ENCODE assay signal across 27 mouse cellular contexts in genomic region chr2:174273131-174273530, GRCm38 (mm10). TPM values are rescaled to one million over a fixed set of nuclear protein-coding genes. Genes with fewer than 3 reads are reported as not detected.
DNase-seq lines count a peak whose midpoint lies in the region; ATAC-seq lines count a peak whose summit lies in the region.
"Had no signal": no experiment of that assay in that cellular context is flagged by ENCODE, and none has a peak within 500 bp of the region (broad histone marks: within the 10 kb centered on the region; RNA-seq: fewer than 3 reads in every experiment).

No protein-coding gene starts in this region.

- H3K9ac ChIP-seq in heart, embryonic 13.5 days = no peak overlapping the region
- no peak overlapping the region for H3K9ac ChIP-seq in limb, embryonic 13.5 days
- H3K9ac ChIP-seq: embryonic facial prominence, embryonic 12.5 days; hindbrain, embryonic 13.5 days; limb, embryonic 12.5 days; liver, embryonic 12.5 days; liver, postnatal 0 days; stomach, embryonic 15.5 days had no signal

- no peak for ATAC-seq in heart, embryonic 13.5 days (ENCODE audit: extremely low read depth, insufficient number of reproducible peaks, low FRiP score, low TSS enrichment)
- ATAC-seq in limb, embryonic 13.5 days (ENCODE audit: low FRiP score, low read depth) = peak; percentile 58
- ATAC-seq: forebrain, embryonic 16.5 days; intestine, embryonic 16.5 days; liver, embryonic 12.5 days; liver, postnatal 0 days; midbrain, embryonic 16.5 days had no signal

- H3K36me3 ChIP-seq in heart, embryonic 13.5 days = peaks cover 38% of the 10 kb centered on the region
- peaks cover 53% of the 10 kb centered on the region for H3K36me3 ChIP-seq in limb, embryonic 13.5 days
- H3K36me3 ChIP-seq in limb, embryonic 10.5 days = peaks cover 88% of the 10 kb centered on the region

- H3K27ac ChIP-seq in heart, embryonic 13.5 days (replicated peaks) = peak overlapping the region; percentile 80; the same call in 1 of the 2 replicates
- H3K27ac ChIP-seq in limb, embryonic 13.5 days = no peak overlapping the region
- no peak overlapping the region for H3K27ac ChIP-seq in limb, embryonic 10.5 days
- H3K27ac ChIP-seq: embryonic facial prominence, embryonic 12.5 days; gastrocnemius, adult 2 months; hindbrain, embryonic 13.5 days; kidney, postnatal 0 days; limb, embryonic 12.5 days; liver, embryonic 12.5 days; stomach, embryonic 15.5 days had no signal

- no peak for DNase-seq in heart, postnatal 14 days
- no peak for DNase-seq in limb, embryonic 10.5 days (ENCODE audit: low spot score)
- DNase-seq in ZHBTc4 (ENCODE audit: low read depth, low spot score) = peak; percentile 85
- no peak for DNase-seq in kidney, postnatal 10 days
- DNase-seq: adrenal gland, postnatal 10 days; B cell, adult 2 months; cerebellum, adult 11 months; cerebellum, adult 9-10 months; cerebellum, postnatal 36 days; gastrocnemius, adult 2 months; gastrocnemius, postnatal 36 days; kidney, adult 8-10 months; layer of hippocampus, adult 9-11 months; liver, postnatal 0 days; right cerebral cortex, postnatal 25 days had no signal

- H3K4me1 ChIP-seq in heart, embryonic 13.5 days = peaks cover 46% of the 10 kb centered on the region
- no peaks in the 10 kb centered on the region for H3K4me1 ChIP-seq in limb, embryonic 13.5 days
- H3K4me1 ChIP-seq in limb, embryonic 10.5 days = no peaks in the 10 kb centered on the region
- H3K4me1 ChIP-seq: embryonic facial prominence, embryonic 12.5 days; hindbrain, embryonic 13.5 days; limb, embryonic 12.5 days; liver, embryonic 12.5 days; stomach, embryonic 15.5 days had no signal

- H3K9me3 ChIP-seq in heart, embryonic 13.5 days = no peaks in the 10 kb centered on the region
- H3K9me3 ChIP-seq in limb, embryonic 13.5 days = no peaks in the 10 kb centered on the region
- no peaks in the 10 kb centered on the region for H3K9me3 ChIP-seq in limb, embryonic 10.5 days (replicated peaks)
- H3K9me3 ChIP-seq: embryonic facial prominence, embryonic 12.5 days; hindbrain, embryonic 13.5 days; limb, embryonic 12.5 days; liver, embryonic 12.5 days; stomach, embryonic 15.5 days had no signal

- no peaks in the 10 kb centered on the region for H3K27me3 ChIP-seq in heart, embryonic 13.5 days (replicated peaks)
- no peaks in the 10 kb centered on the region for H3K27me3 ChIP-seq in limb, embryonic 13.5 days
- no peaks in the 10 kb centered on the region for H3K27me3 ChIP-seq in limb, embryonic 10.5 days (ENCODE audit: low read depth, poor library complexity, severe bottlenecking)
- H3K27me3 ChIP-seq: embryonic facial prominence, embryonic 12.5 days; hindbrain, embryonic 13.5 days; limb, embryonic 12.5 days; liver, embryonic 12.5 days; stomach, embryonic 15.5 days had no signal

- intact Hi-C loops in heart, postnatal 14 days (cut with DNase I) = no loop called here

- H3K4me2 ChIP-seq in heart, embryonic 13.5 days = no peak overlapping the region
- H3K4me2 ChIP-seq in limb, embryonic 13.5 days (replicated peaks) = no peak overlapping the region
- H3K4me2 ChIP-seq: embryonic facial prominence, embryonic 12.5 days; hindbrain, embryonic 13.5 days; limb, embryonic 12.5 days; liver, embryonic 12.5 days; stomach, embryonic 15.5 days had no signal

- 74% methylated on average over 5 of the region's 5 CpGs for WGBS in heart, embryonic 13.5 days
- 83% methylated on average over 5 of the region's 5 CpGs for WGBS in limb, embryonic 13.5 days
- 95% methylated on average over 5 of the region's 5 CpGs for WGBS in limb, embryonic 10.5 days

- H3K4me3 ChIP-seq in heart, embryonic 13.5 days = no peak overlapping the region
- H3K4me3 ChIP-seq in limb, embryonic 13.5 days = no peak overlapping the region
- H3K4me3 ChIP-seq in limb, embryonic 10.5 days = no peak overlapping the region
- H3K4me3 ChIP-seq: embryonic facial prominence, embryonic 12.5 days; erythroblast, embryonic 14.5 days; gastrocnemius, adult 2 months; hindbrain, embryonic 13.5 days; limb, embryonic 12.5 days; liver, embryonic 12.5 days; stomach, embryonic 15.5 days had no signal

RNA-seq across cellular contexts. Expression of gene Gnas, which starts 11.0 kb away (rescaled TPM):
- 1,244 and 1,252 TPM in 2 replicates for polyA plus RNA-seq in heart, embryonic 13.5 days (2015; fragmentation: Nextera tagmentation; extraction: Ambion mirVana)
- 1,000 to 10,000 TPM; 1,353 to 1,383 TPM for total RNA-seq in heart, postnatal 14 days (2021)
- polyA plus RNA-seq in limb, embryonic 13.5 days (2015; fragmentation: Nextera tagmentation; extraction: Ambion mirVana) = 1,943 and 1,947 TPM in 2 replicates
- 1,045 and 1,269 TPM in 2 replicates for polyA plus RNA-seq in limb, embryonic 10.5 days (2016; fragmentation: Nextera tagmentation; extraction: Ambion mirVana)
